Mouse (Mus musculus): ENCODE results near the gene Iqschfp. TPM values are rescaled to one million over a fixed set of nuclear protein-coding genes. Genes with fewer than 3 reads are reported as not detected.

Iqschfp gene
- polyA plus RNA-seq, 1 experiment from 2014 or later = 0.39 TPM

- no peak for DNase-seq (ENCODE audit: low spot score)
- H3K9ac ChIP-seq (ENCODE audit: low read depth, low read length) = no peak overlapping the region
- no peak for ATAC-seq (ENCODE audit: low FRiP score)
- 80% methylated on average over 2 of the region's 2 CpGs for WGBS
- H3K36me3 ChIP-seq (ENCODE audit: control insufficient read depth, insufficient read depth, low read length) = no peaks in the 10 kb centered on the region
- no peak overlapping the region for H3K27ac ChIP-seq (ENCODE audit: low read depth, low read length)
- no peak overlapping the region for H3K4me2 ChIP-seq (replicated peaks; ENCODE audit: low read depth, low read length)
- no peak overlapping the region for H3K4me3 ChIP-seq (ENCODE audit: low read depth, low read length)
- H3K27me3 ChIP-seq (ENCODE audit: control insufficient read depth, insufficient read depth, low read length) = no peaks in the 10 kb centered on the region
- no peaks in the 10 kb centered on the region for H3K9me3 ChIP-seq (ENCODE audit: control insufficient read depth, low read length)
- no peaks in the 10 kb centered on the region for H3K4me1 ChIP-seq (replicated peaks; ENCODE audit: control insufficient read depth, insufficient read depth, low read length)
Measured at GRCm38 (mm10) chr3:68284500-68284899, 392.5 kb downstream of the Iqschfp start.

GRCm38 (mm10) chr3:68296752-68297151, 404.7 kb downstream of the Iqschfp start:
- Histone ChIP-seq H3K27ac (ENCODE audit: low read depth, low read length) (no peak overlapping the region), H3K4me2 (replicated peaks; ENCODE audit: low read depth, low read length) (no peak overlapping the region), H3K27me3 (ENCODE audit: control insufficient read depth, insufficient read depth, low read length) (no peaks in the 10 kb centered on the region), H3K36me3 (ENCODE audit: control insufficient read depth, insufficient read depth, low read length) (no peaks in the 10 kb centered on the region), H3K9ac (ENCODE audit: low read depth, low read length) (no peak overlapping the region), H3K4me3 (ENCODE audit: low read depth, low read length) (no peak overlapping the region), H3K9me3 (ENCODE audit: control insufficient read depth, low read length) (no peaks in the 10 kb centered on the region), H3K4me1 (replicated peaks; ENCODE audit: control insufficient read depth, insufficient read depth, low read length) (no peaks in the 10 kb centered on the region)
- ATAC-seq (ENCODE audit: low FRiP score) (no peak), DNase-seq (ENCODE audit: low spot score) (no peak)
- WGBS = 87% methylated on average over 7 of the region's 7 CpGs

DNA sequence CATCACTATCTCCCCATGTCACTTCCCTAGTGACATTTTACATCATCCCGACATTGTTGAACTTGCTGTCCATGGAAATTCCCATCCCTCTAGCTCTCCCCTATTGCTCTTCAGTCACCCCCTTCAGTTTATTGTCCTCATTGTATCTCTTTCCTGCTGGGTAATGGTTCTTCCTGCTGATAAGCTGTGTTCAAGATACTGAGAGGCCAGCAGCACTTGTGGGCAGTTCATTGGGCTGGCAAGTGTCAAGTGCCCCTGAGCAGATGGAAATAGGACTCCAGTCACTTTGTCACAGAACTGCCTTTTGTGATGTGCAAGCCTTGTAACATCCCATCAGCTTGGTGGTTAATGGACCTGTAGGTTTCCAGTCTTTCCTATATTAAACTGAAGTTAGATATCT, 413.6 kb downstream of the Iqschfp start:
- H3K9ac ChIP-seq (ENCODE audit: low read depth, low read length) = no peak overlapping the region
- H3K4me2 ChIP-seq (replicated peaks; ENCODE audit: low read depth, low read length) = no peak overlapping the region
- H3K4me1 ChIP-seq (replicated peaks; ENCODE audit: control insufficient read depth, insufficient read depth, low read length) = no peaks in the 10 kb centered on the region
- DNase-seq (ENCODE audit: low spot score) (no peak), ATAC-seq (ENCODE audit: low FRiP score) (no peak)
- H3K27me3 ChIP-seq (ENCODE audit: control insufficient read depth, insufficient read depth, low read length) = no peaks in the 10 kb centered on the region
- H3K9me3 ChIP-seq (ENCODE audit: control insufficient read depth, low read length) = no peaks in the 10 kb centered on the region
- no peak overlapping the region for H3K4me3 ChIP-seq (ENCODE audit: low read depth, low read length)
- no peak overlapping the region for H3K27ac ChIP-seq (ENCODE audit: low read depth, low read length)
- no peaks in the 10 kb centered on the region for H3K36me3 ChIP-seq (ENCODE audit: control insufficient read depth, insufficient read depth, low read length)
- whole genome bisulfite sequencing = 33% methylated on average over 1 of the region's 1 CpGs

- no peaks in the 10 kb centered on the region for H3K27me3 ChIP-seq (ENCODE audit: control insufficient read depth, insufficient read depth, low read length)
- WGBS = 38% methylated on average over 4 of the region's 4 CpGs
- DNase-seq (ENCODE audit: low spot score) (no peak), ATAC-seq (ENCODE audit: low FRiP score) (no peak)
- H3K4me1 ChIP-seq (replicated peaks; ENCODE audit: control insufficient read depth, insufficient read depth, low read length) = no peaks in the 10 kb centered on the region
- H3K4me3 ChIP-seq (ENCODE audit: low read depth, low read length) = no peak overlapping the region
- no peaks in the 10 kb centered on the region for H3K36me3 ChIP-seq (ENCODE audit: control insufficient read depth, insufficient read depth, low read length)
- H3K9me3 ChIP-seq (ENCODE audit: control insufficient read depth, low read length) = no peaks in the 10 kb centered on the region
- H3K9ac ChIP-seq (ENCODE audit: low read depth, low read length) = no peak overlapping the region
- H3K27ac ChIP-seq (ENCODE audit: low read depth, low read length) = no peak overlapping the region
- no peak overlapping the region for H3K4me2 ChIP-seq (replicated peaks; ENCODE audit: low read depth, low read length)
Measured at GRCm38 (mm10) chr3:68306726-68307125, 414.7 kb downstream of the Iqschfp start.

DNA sequence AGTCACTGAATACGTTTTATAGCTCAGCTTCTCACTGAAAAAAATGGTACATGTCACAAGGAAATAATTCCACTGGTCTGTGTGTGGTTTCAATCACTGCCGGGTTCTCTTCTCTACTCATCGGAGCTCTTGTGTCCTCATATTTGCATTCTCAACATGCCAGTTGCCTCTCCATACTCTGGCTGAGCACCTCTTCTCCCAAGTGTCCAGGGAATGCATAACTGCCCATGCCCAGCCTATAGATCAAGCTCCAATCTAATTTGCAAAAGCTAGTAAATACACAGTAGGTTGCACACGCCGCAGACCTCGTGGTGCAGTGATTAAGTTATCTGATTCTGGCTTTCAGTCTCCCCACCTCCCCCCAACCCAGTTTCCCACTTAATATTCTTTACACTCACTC, 433.5 kb downstream of the Iqschfp start:
- WGBS = 86% methylated on average over 6 of the region's 6 CpGs
- no peak for DNase-seq (ENCODE audit: low spot score)
- Histone ChIP-seq H3K9ac (ENCODE audit: low read depth, low read length) (no peak overlapping the region), H3K9me3 (ENCODE audit: control insufficient read depth, low read length) (no peaks in the 10 kb centered on the region), H3K4me3 (ENCODE audit: low read depth, low read length) (no peak overlapping the region), H3K27ac (ENCODE audit: low read depth, low read length) (no peak overlapping the region), H3K4me2 (replicated peaks; ENCODE audit: low read depth, low read length) (no peak overlapping the region), H3K36me3 (ENCODE audit: control insufficient read depth, insufficient read depth, low read length) (no peaks in the 10 kb centered on the region), H3K27me3 (ENCODE audit: control insufficient read depth, insufficient read depth, low read length) (no peaks in the 10 kb centered on the region), H3K4me1 (replicated peaks; ENCODE audit: control insufficient read depth, insufficient read depth, low read length) (no peaks in the 10 kb centered on the region)
- no peak for ATAC-seq (ENCODE audit: low FRiP score)

DNA sequence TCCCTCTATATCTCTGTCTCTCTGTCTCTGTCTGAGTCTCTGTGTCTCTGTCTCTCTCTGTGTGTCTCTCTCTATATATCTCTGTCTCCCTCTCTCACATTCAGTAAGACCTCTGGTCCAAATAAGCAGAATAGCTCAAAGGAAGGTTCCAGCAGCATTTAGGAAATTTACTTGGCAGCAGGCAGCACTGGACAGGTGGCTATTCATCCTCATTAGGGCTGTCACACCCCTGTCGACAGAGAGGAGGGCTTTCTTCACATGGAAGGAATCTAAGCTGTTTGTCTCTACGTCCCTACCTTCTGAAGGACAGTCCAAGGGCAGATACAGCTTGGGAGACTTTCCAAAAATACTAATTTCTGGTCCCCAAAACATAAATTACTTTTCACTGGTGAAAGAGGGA, 440.5 kb downstream of the Iqschfp start:
- Histone ChIP-seq H3K4me3 (ENCODE audit: low read depth, low read length) (no peak overlapping the region), H3K4me2 (replicated peaks; ENCODE audit: low read depth, low read length) (no peak overlapping the region), H3K36me3 (ENCODE audit: control insufficient read depth, insufficient read depth, low read length) (no peaks in the 10 kb centered on the region), H3K9me3 (ENCODE audit: control insufficient read depth, low read length) (no peaks in the 10 kb centered on the region), H3K27ac (ENCODE audit: low read depth, low read length) (no peak overlapping the region), H3K9ac (ENCODE audit: low read depth, low read length) (no peak overlapping the region), H3K27me3 (ENCODE audit: control insufficient read depth, insufficient read depth, low read length) (no peaks in the 10 kb centered on the region), H3K4me1 (replicated peaks; ENCODE audit: control insufficient read depth, insufficient read depth, low read length) (no peaks in the 10 kb centered on the region)
- no peak for DNase-seq (ENCODE audit: low spot score)
- WGBS = 57% methylated on average over 2 of the region's 2 CpGs
- no peak for ATAC-seq (ENCODE audit: low FRiP score)

GRCm38 (mm10) chr3:68335501-68335900, 443.5 kb downstream of the Iqschfp start:
- no peak for ATAC-seq (ENCODE audit: low FRiP score)
- H3K4me1 ChIP-seq (replicated peaks; ENCODE audit: control insufficient read depth, insufficient read depth, low read length) = no peaks in the 10 kb centered on the region
- H3K4me3 ChIP-seq (ENCODE audit: low read depth, low read length) = no peak overlapping the region
- 94% methylated on average over 4 of the region's 4 CpGs for WGBS
- H3K9me3 ChIP-seq (ENCODE audit: control insufficient read depth, low read length) = no peaks in the 10 kb centered on the region
- no peak overlapping the region for H3K9ac ChIP-seq (ENCODE audit: low read depth, low read length)
- no peaks in the 10 kb centered on the region for H3K27me3 ChIP-seq (ENCODE audit: control insufficient read depth, insufficient read depth, low read length)
- no peak overlapping the region for H3K27ac ChIP-seq (ENCODE audit: low read depth, low read length)
- no peak overlapping the region for H3K4me2 ChIP-seq (replicated peaks; ENCODE audit: low read depth, low read length)
- DNase-seq (ENCODE audit: low spot score) = no peak
- H3K36me3 ChIP-seq (ENCODE audit: control insufficient read depth, insufficient read depth, low read length) = no peaks in the 10 kb centered on the region

DNA sequence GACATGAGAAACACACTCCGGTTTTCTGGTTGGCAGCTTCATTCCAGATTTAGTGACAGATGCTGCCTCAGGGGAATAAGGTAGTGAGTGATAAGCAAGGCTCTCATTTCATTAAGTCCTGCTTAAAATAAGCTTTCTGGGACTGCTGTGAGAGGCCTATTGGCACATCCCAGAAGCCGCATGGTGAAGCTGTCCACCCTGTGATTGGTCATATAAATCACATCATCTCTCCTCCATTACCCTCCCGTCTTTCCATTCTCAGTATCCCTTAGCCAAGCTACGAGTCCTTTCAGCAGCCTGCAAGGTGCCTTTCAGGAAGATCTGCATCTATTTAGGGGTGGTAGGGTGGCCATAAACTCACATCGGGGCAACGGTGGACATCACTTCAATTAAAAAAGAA, 458.6 kb downstream of the Iqschfp start:
- no peak for DNase-seq (ENCODE audit: low spot score)

DNA sequence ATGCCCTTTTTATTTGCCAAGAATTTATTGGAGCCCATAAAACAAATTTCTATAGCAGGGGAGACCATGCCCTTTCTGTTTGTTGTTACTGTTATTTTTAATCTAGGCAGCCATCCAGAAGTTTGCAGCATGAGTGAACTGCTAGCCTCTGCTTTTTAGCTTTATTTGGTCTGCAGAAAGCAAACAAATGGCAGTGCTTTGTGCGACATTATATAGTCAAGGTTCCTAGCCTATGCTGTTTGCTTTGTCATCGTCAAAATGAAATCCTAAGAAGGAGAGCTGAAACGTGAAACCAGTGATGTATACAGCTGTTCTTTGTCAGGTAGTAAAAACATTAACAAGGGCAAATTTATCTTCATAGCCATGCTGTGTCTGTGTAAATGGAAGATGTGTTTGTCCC, 459.4 kb downstream of the Iqschfp start:
- 60% methylated on average over 3 of the region's 3 CpGs for WGBS
- Histone ChIP-seq H3K4me1 (replicated peaks; ENCODE audit: control insufficient read depth, insufficient read depth, low read length) (no peaks in the 10 kb centered on the region), H3K9me3 (ENCODE audit: control insufficient read depth, low read length) (no peaks in the 10 kb centered on the region), H3K36me3 (ENCODE audit: control insufficient read depth, insufficient read depth, low read length) (no peaks in the 10 kb centered on the region), H3K4me3 (ENCODE audit: low read depth, low read length) (no peak overlapping the region), H3K9ac (ENCODE audit: low read depth, low read length) (no peak overlapping the region), H3K4me2 (replicated peaks; ENCODE audit: low read depth, low read length) (no peak overlapping the region), H3K27me3 (ENCODE audit: control insufficient read depth, insufficient read depth, low read length) (no peaks in the 10 kb centered on the region), H3K27ac (ENCODE audit: low read depth, low read length) (no peak overlapping the region)
- ATAC-seq (ENCODE audit: low FRiP score) = no peak
- no peak for DNase-seq (ENCODE audit: low spot score)

More for the DNA sequence above, 458.6 kb downstream of the Iqschfp start:
- ATAC-seq (ENCODE audit: low FRiP score) = no peak
- H3K27me3 ChIP-seq (ENCODE audit: control insufficient read depth, insufficient read depth, low read length) = no peaks in the 10 kb centered on the region
- H3K9ac ChIP-seq (ENCODE audit: low read depth, low read length) = no peak overlapping the region
- H3K4me3 ChIP-seq (ENCODE audit: low read depth, low read length) = no peak overlapping the region
- no peaks in the 10 kb centered on the region for H3K4me1 ChIP-seq (replicated peaks; ENCODE audit: control insufficient read depth, insufficient read depth, low read length)
- no peak overlapping the region for H3K4me2 ChIP-seq (replicated peaks; ENCODE audit: low read depth, low read length)
- no peaks in the 10 kb centered on the region for H3K36me3 ChIP-seq (ENCODE audit: control insufficient read depth, insufficient read depth, low read length)
- no peak overlapping the region for H3K27ac ChIP-seq (ENCODE audit: low read depth, low read length)
- no peaks in the 10 kb centered on the region for H3K9me3 ChIP-seq (ENCODE audit: control insufficient read depth, low read length)
- 74% methylated on average over 6 of the region's 6 CpGs for WGBS
